Mouse (Mus musculus): ENCODE measurements around the gene Wdr82.

The Wdr82 gene

GRCm38 (mm10) chr9:106170556-106171345 lies at the start of gene Wdr82:
Wdr82 (plus strand) TSS chr9:106170928.
- DNase-seq = peak; percentile 96

GRCm38 (mm10) chr9:106123599-106123998 lies 47.1 kb upstream of the Wdr82 start:
- peak; percentile 56 for DNase-seq

- DNase-seq = peak; percentile 89
Observed at GRCm38 (mm10) chr9:106126786-106127251, 43.9 kb upstream of the Wdr82 start.

- DNase-seq = no peak
Observed at GRCm38 (mm10) chr9:106129072-106129471, 41.7 kb upstream of the Wdr82 start.

GRCm38 (mm10) chr9:106130250-106130649 lies 40.5 kb upstream of the Wdr82 start:
- no peak for DNase-seq

GRCm38 (mm10) chr9:106137671-106138216 lies 33.0 kb upstream of the Wdr82 start:
- DNase-seq = no peak

- peak; percentile 80 for DNase-seq
Observed at GRCm38 (mm10) chr9:106139763-106140162, 31.0 kb upstream of the Wdr82 start.

- no peak for DNase-seq
Observed at GRCm38 (mm10) chr9:106141955-106142354, 28.8 kb upstream of the Wdr82 start.

- DNase-seq = peak; percentile 94
Observed at GRCm38 (mm10) chr9:106144176-106144575, 26.6 kb upstream of the Wdr82 start.

- DNase-seq = no peak
Observed at GRCm38 (mm10) chr9:106145582-106145981, 25.1 kb upstream of the Wdr82 start.

GRCm38 (mm10) chr9:106147281-106147680 lies 23.4 kb upstream of the Wdr82 start:
- DNase-seq = no peak

GRCm38 (mm10) chr9:106147851-106148431 lies 22.8 kb upstream of the Wdr82 start:
- DNase-seq = peak; percentile 50

GRCm38 (mm10) chr9:106148541-106149398 lies 22.0 kb upstream of the Wdr82 start:
- DNase-seq = peak; percentile 84

- DNase-seq = no peak
Observed at GRCm38 (mm10) chr9:106149399-106149754, 21.4 kb upstream of the Wdr82 start.

GRCm38 (mm10) chr9:106154106-106154505 lies 16.6 kb upstream of the Wdr82 start:
- no peak for DNase-seq

GRCm38 (mm10) chr9:106156419-106156818 lies 14.3 kb upstream of the Wdr82 start:
- peak; percentile 87 for DNase-seq

GRCm38 (mm10) chr9:106156921-106157622 lies 13.7 kb upstream of the Wdr82 start:
- DNase-seq = no peak

GRCm38 (mm10) chr9:106157623-106157925 lies 13.2 kb upstream of the Wdr82 start:
- no peak for DNase-seq

GRCm38 (mm10) chr9:106158037-106158491 lies 12.7 kb upstream of the Wdr82 start, which contains the start of gene Glyctk:
Glyctk (minus strand) TSS chr9:106158138.
- no peak for DNase-seq

GRCm38 (mm10) chr9:106159237-106159636 lies 11.5 kb upstream of the Wdr82 start:
- DNase-seq = no peak

- peak; percentile 96 for DNase-seq
Observed at GRCm38 (mm10) chr9:106159784-106160301, 10.9 kb upstream of the Wdr82 start.

- no peak for DNase-seq
Observed at GRCm38 (mm10) chr9:106160426-106160825, 10.3 kb upstream of the Wdr82 start.
